Mouse (Mus musculus) lung, embryonic 14.5 days (tissue): ENCODE results near the gene Kir3dl1. TPM values are rescaled to one million over a fixed set of nuclear protein-coding genes. Genes with fewer than 3 reads are reported as not detected.
"Not testable (repeated sequence)": the region's sequence is repeated elsewhere in the genome, so short reads cannot be mapped to it uniquely, and the experiment has no call there.

Experiments
- ATAC-seq: fragments of 200-750 bp; cut with Nextera tagmentation; 2 replicates; pipeline ENCODE4 v1.8.0; 2017; ENCODE audit warnings: mild to moderate bottlenecking, moderate TSS enrichment, moderate library complexity; ENCODE audit not compliant: insufficient read depth
- DNase-seq: peaks from one replicate; pipeline ENCODE4 v3.0.0-alpha.2; 2015
- H3K27ac ChIP-seq: fragments of 300-500 bp; sonication (generic); 2 replicates; pipeline ENCODE4 v1.5.1; 2014; ENCODE audit warnings: low read depth, mild to moderate bottlenecking, moderate library complexity
- H3K27me3 ChIP-seq: fragments of 300-500 bp; sonication (generic); 2 replicates; pipeline ENCODE4 v1.6.1; 2014; ENCODE audit warnings: low read length, control low read depth; ENCODE audit not compliant: insufficient read depth
- H3K36me3 ChIP-seq: fragments of 300-500 bp; sonication (generic); 2 replicates; pipeline ENCODE4 v1.6.1; 2014; ENCODE audit warnings: control low read depth; ENCODE audit not compliant: insufficient read depth
- H3K4me1 ChIP-seq: fragments of 300-500 bp; sonication (generic); 2 replicates; pipeline ENCODE4 v1.6.1; 2014; ENCODE audit warnings: antibody characterized with exemption, control low read depth; ENCODE audit not compliant: insufficient read depth
- H3K4me2 ChIP-seq: fragments of 300-500 bp; sonication (generic); 2 replicates; pipeline ENCODE4 v1.6.1; 2014; ENCODE audit warnings: mild to moderate bottlenecking
- H3K4me3 ChIP-seq: fragments of 300-500 bp; sonication (generic); 2 replicates; pipeline ENCODE4 v1.5.1; 2014; ENCODE audit warnings: low read depth, low read length
- H3K9ac ChIP-seq: fragments of 300-500 bp; sonication (generic); 2 replicates; pipeline ENCODE4 v1.6.1; 2014
- H3K9me3 ChIP-seq: fragments of 300-500 bp; sonication (generic); 2 replicates; pipeline ENCODE4 v1.6.1; 2016; ENCODE audit warnings: low read depth, low read length, control low read depth
- WGBS: fragments of 180-500 bp; shearing (Covaris S2); extraction: QIAGEN DNeasy Blood & Tissue Kit; methylation state at CpG from one replicate; pipeline ENCODE4 v1.1.7; 2014; 5-methylcytosine and 5-hydroxymethylcytosine counted together
- polyA plus RNA-seq: library from polyadenylated mRNA; unstranded; fragments of >200 nt; fragmentation: Nextera tagmentation; extraction: Ambion mirVana; gene quantifications from 2 replicates; pipeline ENCODE4 v1.2.1, GENCODE M21; 2014

Kir3dl1 gene
- polyA plus RNA-seq = not detected in 2 replicates

DNA sequence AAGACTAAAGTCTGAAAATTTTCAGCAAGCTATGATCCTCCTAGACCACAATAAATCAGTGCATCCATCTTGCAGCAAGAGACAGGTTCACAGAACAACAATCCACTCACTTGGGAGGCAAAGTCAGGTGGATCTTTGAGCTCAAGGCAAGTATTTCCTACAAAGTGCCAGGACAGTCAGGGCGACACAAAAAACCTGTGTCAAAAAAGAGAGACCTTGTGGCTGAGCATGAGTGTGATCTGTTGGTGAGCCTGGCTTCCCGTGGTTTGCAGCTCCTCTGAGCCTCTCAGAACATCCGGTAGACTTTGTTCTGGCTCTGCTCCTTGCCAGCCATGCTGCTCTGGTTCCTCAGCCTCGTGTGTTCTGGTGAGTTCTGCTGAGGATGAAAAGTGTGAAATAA is at the start of gene Kir3dl1:
Gene Kir3dl1, plus strand, starts transcription at position 301 of the 400 bp plus-strand sequence.
- not testable (repeated sequence) for ATAC-seq, H3K4me1 ChIP-seq
- 72% methylated on average over 4 of the region's 4 CpGs for WGBS

DNA sequence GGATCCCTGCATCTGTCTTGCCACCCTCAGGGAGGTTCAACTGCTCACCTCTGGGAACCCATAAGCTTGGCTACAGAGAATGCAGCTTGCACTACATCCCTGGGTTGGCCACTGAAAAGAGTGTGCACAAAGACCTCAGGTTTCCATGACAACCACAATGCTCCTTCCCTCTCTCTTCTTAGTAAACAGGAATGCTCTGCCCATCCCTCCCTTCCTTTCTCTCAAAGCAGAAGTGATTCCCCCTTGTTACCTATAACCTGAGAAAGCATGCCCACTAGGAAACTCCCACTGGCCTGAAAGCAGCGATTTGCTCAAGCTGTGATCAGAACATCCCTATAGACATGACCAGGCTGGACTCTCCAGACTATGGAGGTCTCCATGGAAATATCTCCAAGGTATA is 26.2 kb downstream of the Kir3dl1 start, which contains the start of gene Kir3dl2:
Gene Kir3dl2, minus strand, starts transcription at position 101 of the 400 bp plus-strand sequence.
- H3K9ac ChIP-seq, H3K9me3 ChIP-seq, H3K4me3 ChIP-seq, H3K27ac ChIP-seq, H3K4me2 ChIP-seq, H3K4me1 ChIP-seq, H3K27me3 ChIP-seq, H3K36me3 ChIP-seq, ATAC-seq, DNase-seq: not testable (repeated sequence)
- WGBS = 50% methylated on average over 1 of the region's 1 CpGs

More for the DNA sequence above, at the start of gene Kir3dl1:
- H3K9ac ChIP-seq, H3K36me3 ChIP-seq, H3K9me3 ChIP-seq, H3K4me3 ChIP-seq, DNase-seq, H3K27me3 ChIP-seq, H3K27ac ChIP-seq, H3K4me2 ChIP-seq: not testable (repeated sequence)

DNA sequence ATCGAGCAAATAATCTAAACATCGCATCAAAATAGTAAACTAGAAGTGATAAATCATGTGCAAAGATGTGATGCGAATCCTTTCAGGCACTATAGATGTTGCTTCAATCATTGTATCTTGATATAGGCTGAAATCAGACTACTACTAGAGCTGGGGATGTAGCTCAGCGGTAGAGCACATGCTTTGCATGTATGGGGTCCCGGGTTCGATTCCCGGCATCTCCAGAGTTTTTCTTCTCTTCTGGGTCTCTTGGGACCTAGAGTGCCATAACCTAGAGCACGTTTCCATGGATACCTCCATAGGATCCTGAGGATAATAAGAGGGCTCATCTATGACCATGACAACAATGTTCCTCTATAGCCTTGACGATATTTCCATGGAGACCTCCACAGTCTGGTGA is 51.3 kb downstream of the Kir3dl1 start:
- ATAC-seq, H3K27ac ChIP-seq: not testable (repeated sequence)

More for the DNA sequence above, 51.3 kb downstream of the Kir3dl1 start:
- WGBS = 84% methylated on average over 9 of the region's 9 CpGs
- not testable (repeated sequence) for H3K4me3 ChIP-seq, DNase-seq, H3K36me3 ChIP-seq, H3K4me1 ChIP-seq, H3K9me3 ChIP-seq, H3K9ac ChIP-seq, H3K27me3 ChIP-seq, H3K4me2 ChIP-seq

Other genes starting within 250 kb of the Kir3dl1 start
- gene Bex3, start 247.7 kb upstream of the Kir3dl1 start, polyA plus RNA-seq = 513 and 523 TPM in 2 replicates
- gene Kir3dl2, start 26.1 kb downstream of the Kir3dl1 start, polyA plus RNA-seq = not detected in 2 replicates
- 5.5 and 6.5 TPM in 2 replicates for gene Tceal3, start 72.8 kb downstream of the Kir3dl1 start, polyA plus RNA-seq
- 10.3 and 10.4 TPM in 2 replicates for gene Tceal1, start 190.0 kb downstream of the Kir3dl1 start, polyA plus RNA-seq
- gene Morf4l2, start 225.7 kb downstream of the Kir3dl1 start, polyA plus RNA-seq = 572 and 614 TPM in 2 replicates